Mouse (Mus musculus): ENCODE data around the gene Slc4a4.

The Slc4a4 gene

DNA sequence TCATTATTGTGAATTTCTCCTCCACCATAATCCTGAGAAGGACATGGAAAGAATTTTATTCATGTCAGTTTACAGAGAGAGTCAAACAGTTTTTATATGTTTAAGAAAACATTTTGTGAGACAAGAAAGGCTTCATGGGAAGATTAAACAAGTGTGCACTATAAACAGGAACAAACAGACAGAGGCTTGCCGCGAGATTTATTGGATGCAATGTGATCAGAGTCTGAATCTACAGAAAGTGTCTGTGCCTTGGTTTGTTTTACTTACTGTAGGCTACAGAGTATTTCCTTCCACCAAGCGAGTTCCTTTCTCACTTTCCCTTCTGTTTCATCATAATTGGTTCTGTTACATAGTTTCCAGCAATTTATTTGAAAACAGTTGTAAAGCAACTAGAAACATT lies 264.5 kb downstream of the Slc4a4 start:
- no peak for DNase-seq (ENCODE audit: low spot score)

DNA sequence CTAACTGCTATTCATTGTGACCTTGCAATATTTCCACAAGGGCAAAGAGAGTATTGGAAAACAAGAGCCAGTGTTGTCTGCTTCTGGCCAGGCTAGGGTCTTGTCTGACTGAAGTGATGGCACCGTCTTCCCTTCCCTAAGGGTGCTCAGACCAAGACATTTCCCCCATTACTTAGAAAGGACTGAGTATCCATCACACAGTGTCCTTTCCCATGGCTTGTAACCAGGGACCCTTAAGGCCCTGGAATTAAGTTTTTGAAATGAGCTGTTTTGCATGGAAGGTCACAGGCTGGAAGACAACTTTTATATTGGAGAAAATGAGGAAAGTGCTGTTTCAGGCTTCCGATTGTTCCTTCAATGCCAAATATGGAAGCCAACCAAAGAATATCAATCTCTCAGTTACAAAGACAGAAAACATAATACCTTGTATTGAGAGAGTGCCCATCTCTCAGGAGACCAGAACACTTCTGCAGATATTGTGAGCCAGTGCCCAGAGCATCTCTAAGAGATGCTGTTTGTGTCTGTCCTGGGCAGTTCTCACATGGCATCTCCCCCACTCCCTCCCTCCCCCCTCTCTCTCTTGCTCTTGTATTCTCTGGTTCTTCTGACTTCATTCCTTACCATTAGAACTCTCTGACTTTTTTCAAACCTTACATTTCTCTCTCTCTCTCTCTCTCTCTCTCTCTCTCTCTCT lies 284.6 kb downstream of the Slc4a4 start:
- DNase-seq (ENCODE audit: low spot score), result no peak

DNA sequence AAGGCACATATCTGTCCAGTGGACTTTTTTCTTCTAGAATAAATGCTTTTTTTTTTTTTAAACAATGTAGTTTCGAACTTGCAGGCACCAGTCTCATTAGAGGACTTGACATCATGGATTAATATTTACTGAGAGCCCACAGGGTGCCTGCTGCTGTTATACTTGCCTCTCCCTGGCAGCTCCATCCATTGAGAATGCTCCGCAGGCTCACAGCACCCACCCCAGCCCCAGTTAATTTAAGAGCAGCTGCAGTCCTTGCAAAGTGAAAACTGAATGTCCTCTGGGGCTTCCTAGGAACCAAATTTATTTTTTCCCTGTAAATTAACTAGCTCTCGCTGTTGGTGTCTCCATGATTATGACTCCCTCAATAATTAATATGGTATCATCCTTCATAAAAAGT lies 303.4 kb downstream of the Slc4a4 start:
- DNase-seq (ENCODE audit: low spot score), result no peak

GRCm38 (mm10) chr5:89194654-89195053 lies 308.0 kb downstream of the Slc4a4 start:
- no peak for DNase-seq (ENCODE audit: low spot score)

DNA sequence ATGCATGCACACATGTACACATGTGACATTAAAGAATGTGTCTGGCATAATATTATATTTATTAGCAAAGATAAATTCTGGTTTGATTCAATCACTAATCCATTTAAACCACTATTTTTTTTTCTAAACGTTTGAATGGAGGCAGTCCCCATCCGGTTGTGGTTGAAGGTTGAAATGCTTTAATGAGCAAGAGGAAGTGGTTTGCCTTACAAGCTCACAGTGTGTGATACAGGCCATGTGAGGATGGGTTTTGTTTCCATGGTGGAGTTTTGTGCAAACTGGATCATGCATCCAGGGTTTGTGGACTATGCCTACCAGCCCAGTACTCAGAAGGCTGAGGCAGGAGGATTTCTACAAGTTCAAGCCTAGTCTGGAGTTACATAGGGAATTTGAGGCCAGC lies 311.9 kb downstream of the Slc4a4 start:
- DNase-seq (ENCODE audit: low spot score), result no peak

DNA sequence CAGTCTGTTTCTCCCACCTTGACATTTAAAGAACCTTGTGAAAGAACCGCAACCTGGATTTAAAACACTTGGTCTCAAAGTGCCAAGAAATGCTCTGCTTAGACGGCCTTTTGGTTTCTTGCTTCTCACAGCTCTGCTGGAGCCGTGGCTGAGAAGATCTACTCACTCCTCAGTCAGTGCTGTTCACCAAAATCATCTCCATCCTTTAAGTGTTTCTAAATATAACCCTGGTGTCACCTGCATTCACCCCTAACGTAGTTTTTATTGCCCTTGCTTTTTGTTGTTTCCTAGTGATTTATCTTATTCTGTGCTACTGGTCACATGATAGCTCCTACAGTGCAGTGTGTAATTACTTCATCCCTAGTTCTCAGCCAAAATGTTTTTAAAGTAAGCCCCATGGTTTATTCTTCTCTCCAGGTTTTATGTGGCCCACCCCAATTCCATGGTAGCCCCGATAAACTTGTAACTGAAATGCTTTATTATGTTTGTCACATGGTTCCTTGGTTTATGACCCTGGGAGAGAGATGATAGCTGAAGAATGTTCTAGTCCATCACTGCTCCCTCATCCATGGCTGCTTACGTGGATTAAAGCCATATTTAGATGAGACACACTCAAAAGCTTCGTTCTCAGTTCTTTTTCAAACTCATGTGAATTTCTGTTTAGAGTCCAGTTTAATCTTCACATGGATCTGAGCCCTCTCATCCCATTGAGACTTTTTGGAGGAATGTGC lies 323.5 kb downstream of the Slc4a4 start:
- DNase-seq (ENCODE audit: low spot score), result no peak

- no peak for DNase-seq (ENCODE audit: low spot score)
These were observed 324.4 kb downstream of the Slc4a4 start for GRCm38 (mm10) chr5:89211057-89211456.

- no peak for DNase-seq (ENCODE audit: low spot score)
These were observed 331.6 kb downstream of the Slc4a4 start for GRCm38 (mm10) chr5:89218222-89218621.

GRCm38 (mm10) chr5:89218709-89219108 lies 332.1 kb downstream of the Slc4a4 start:
- no peak for DNase-seq (ENCODE audit: low spot score)

GRCm38 (mm10) chr5:89221658-89222057 lies 335.0 kb downstream of the Slc4a4 start:
- DNase-seq (ENCODE audit: low spot score), result no peak

- no peak for DNase-seq (ENCODE audit: low spot score)
These were observed 336.6 kb downstream of the Slc4a4 start for GRCm38 (mm10) chr5:89223061-89223740.

- no peak for DNase-seq (ENCODE audit: low spot score)
These were observed 337.2 kb downstream of the Slc4a4 start for GRCm38 (mm10) chr5:89223744-89224368.

DNA sequence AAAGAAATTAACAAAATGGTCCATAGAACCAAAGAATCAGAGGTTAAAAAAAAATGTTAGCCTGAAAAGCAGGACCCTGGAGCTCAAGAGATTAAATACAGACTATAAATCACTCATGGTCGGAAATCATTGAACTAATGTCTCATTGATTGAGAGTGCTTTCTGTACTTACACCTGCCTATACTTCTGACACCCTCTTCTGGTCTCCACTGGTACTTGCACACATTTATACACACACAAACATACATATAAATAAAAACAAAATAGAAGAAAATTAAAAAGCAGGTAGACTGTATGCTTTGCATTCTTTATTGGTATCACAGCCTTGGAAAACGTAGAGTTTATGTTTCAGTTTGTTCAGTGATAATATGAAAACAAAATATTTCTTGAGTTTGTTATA lies 341.3 kb downstream of the Slc4a4 start:
- no peak for DNase-seq (ENCODE audit: low spot score)

- no peak for DNase-seq (ENCODE audit: low spot score)
These were observed 343.0 kb downstream of the Slc4a4 start for GRCm38 (mm10) chr5:89229606-89230005.

- no peak for DNase-seq (ENCODE audit: low spot score)
These were observed 345.7 kb downstream of the Slc4a4 start for GRCm38 (mm10) chr5:89232313-89232712.

DNA sequence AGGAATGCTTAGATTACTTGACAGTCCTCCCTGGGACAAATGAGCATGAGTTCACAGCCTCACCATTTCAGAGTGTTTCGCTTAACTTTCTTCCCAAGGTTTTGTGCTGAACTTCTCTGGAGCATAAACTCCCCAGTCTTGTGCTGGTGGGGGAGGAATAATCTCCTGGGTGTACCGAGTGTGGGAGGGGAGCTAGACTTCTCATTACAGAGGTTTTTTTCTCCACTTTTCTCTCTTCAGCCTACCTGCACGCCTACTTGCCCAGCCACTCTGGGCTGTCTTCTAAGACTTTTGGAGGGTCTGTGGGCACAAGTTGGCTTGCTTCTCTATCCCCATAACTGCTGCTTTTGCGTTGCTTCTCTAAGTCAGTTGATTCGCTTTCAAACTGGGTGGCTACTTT lies 365.2 kb downstream of the Slc4a4 start:
- DNase-seq (ENCODE audit: low spot score), result no peak

GRCm38 (mm10) chr5:89259804-89260492 lies 373.3 kb downstream of the Slc4a4 start:
- no peak for DNase-seq (ENCODE audit: low spot score)

DNA sequence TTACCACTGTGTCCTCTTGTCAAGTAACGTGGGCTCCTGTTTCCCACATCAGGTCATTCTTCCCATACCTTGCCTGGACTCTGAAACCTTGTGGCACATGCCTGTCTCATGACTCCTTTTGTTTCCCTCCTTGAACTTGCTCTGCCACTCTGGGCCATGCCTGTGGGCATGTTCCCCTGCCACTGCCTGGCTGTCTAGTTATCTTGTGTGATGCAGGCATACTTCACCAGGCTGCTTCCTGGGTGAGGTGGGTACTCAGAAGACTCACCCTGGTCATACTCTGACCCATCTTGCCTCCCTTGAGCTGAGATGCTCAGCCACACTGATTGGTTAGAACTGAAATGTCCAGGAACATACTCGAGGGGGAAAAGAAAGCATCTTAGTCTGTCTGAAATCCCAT lies 390.4 kb downstream of the Slc4a4 start:
- DNase-seq (ENCODE audit: low spot score), result no peak

DNA sequence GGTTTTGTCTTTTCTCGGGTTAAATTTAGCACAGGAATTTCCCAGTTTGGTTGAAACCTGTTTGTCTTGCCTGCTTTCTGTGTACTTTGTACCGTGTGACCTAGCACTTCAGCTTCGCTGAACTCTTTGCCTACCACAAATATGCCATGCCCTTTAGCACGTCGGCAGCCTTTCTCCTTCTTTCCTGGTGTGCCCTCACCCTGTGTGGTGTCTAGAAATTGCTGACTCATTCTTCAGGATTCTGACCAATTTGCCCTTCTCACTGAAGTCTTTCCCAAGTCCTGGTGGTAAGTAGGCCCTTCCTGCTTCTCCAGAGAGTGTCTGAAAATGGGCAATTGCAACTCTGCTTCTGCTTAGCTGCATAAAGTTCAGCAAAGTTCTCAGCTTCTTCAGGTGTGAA lies 391.0 kb downstream of the Slc4a4 start:
- DNase-seq (ENCODE audit: low spot score), result no peak

DNA sequence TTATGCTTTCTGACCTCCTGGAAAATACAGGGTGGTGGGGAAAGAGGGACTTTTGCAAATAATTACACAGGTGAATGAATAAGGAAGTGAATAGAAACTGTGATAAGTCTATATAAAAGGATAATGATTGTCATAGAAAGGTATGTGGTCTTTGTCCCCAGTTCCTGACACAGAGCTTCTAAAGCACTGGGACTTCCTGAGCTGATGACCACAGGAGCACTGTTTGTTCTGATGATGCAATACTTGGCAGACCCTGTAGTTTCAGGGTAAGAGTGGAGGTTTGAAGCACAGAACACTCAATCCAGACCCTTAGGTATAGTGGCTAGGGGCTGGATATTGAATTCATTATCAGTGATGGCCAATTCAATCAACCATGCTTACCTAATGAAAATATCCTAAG lies 391.7 kb downstream of the Slc4a4 start:
- no peak for DNase-seq (ENCODE audit: low spot score)

GRCm38 (mm10) chr5:89280312-89280863 lies 393.8 kb downstream of the Slc4a4 start:
- no peak for DNase-seq (ENCODE audit: low spot score)

Data from MN1 (cell line).